Mouse (Mus musculus) kidney, postnatal 0 days (tissue): ENCODE measurements at regions not wholly inside any gene's neighbourhood (a gene's known extent, or its start where the extent isn't known, plus 50 kb on each side); places are given as distances from the start of the nearest gene placed in this dataset.
"Not testable (repeated sequence)": the region's sequence is repeated elsewhere in the genome, so short reads cannot be mapped to it uniquely, and the experiment has no call there.

Experiments
- ATAC-seq: fragments of 200-750 bp; cut with Nextera tagmentation; replicated peaks from 2 replicates; pipeline ENCODE4 v1.8.0; 2017; ENCODE audit warnings: low read depth, moderate number of reproducible peaks, moderate TSS enrichment, moderate library complexity; ENCODE audit not compliant: low FRiP score
- DNase-seq: peaks from one replicate; pipeline ENCODE4 v3.0.0-alpha.2; 2016; ENCODE audit warnings: low spot score
- H3K27ac ChIP-seq: fragments of 300-500 bp; sonication (generic); 2 replicates; pipeline ENCODE4 v1.5.1; 2014; ENCODE audit warnings: mild to moderate bottlenecking
- H3K27me3 ChIP-seq: fragments of 300-500 bp; sonication (generic); 2 replicates; pipeline ENCODE4 v1.6.1; 2014; ENCODE audit warnings: low read length, mixed read lengths; ENCODE audit not compliant: insufficient read depth
- H3K36me3 ChIP-seq: fragments of 300-500 bp; sonication (generic); 2 replicates; pipeline ENCODE4 v1.6.1; 2014; ENCODE audit warnings: low read length, mixed read lengths; ENCODE audit not compliant: insufficient read depth
- H3K4me1 ChIP-seq: fragments of 300-500 bp; sonication (generic); replicated peaks from 2 replicates; pipeline ENCODE4 v1.6.1; 2014; ENCODE audit warnings: antibody characterized with exemption, low read length, mixed read lengths; ENCODE audit not compliant: insufficient read depth
- H3K4me2 ChIP-seq: fragments of 300-500 bp; sonication (generic); 2 replicates; pipeline ENCODE4 v1.6.1; 2014; ENCODE audit warnings: mild to moderate bottlenecking, low read length, moderate library complexity, mixed read lengths
- H3K4me3 ChIP-seq: fragments of 300-500 bp; sonication (generic); replicated peaks from 2 replicates; pipeline ENCODE4 v1.5.1; 2014; ENCODE audit warnings: low read depth, low read length
- H3K9ac ChIP-seq: fragments of 300-500 bp; sonication (generic); 2 replicates; pipeline ENCODE4 v1.6.1; 2014; ENCODE audit warnings: low read depth, low read length
- H3K9me3 ChIP-seq: fragments of 300-500 bp; sonication (generic); replicated peaks from 2 replicates; pipeline ENCODE4 v1.6.1; 2016; ENCODE audit warnings: low read length, inconsistent platforms, mixed read lengths
- WGBS: fragments of 180-500 bp; shearing (Covaris S2); extraction: QIAGEN DNeasy Blood & Tissue Kit; methylation state at CpG from one replicate; pipeline ENCODE4 v1.1.7; 2014; 5-methylcytosine and 5-hydroxymethylcytosine counted together

GRCm38 (mm10) chr10:22592752-22593151 is 52.1 kb upstream of the Slc2a12 start:
- not testable (repeated sequence) for H3K4me3 ChIP-seq, H3K4me2 ChIP-seq, H3K9me3 ChIP-seq, H3K9ac ChIP-seq, H3K4me1 ChIP-seq, H3K27me3 ChIP-seq, H3K27ac ChIP-seq, H3K36me3 ChIP-seq, DNase-seq, ATAC-seq
- 81% methylated on average over 6 of the region's 6 CpGs for WGBS
